Mouse (Mus musculus) ES-E14 (cell line): Measurements from ENCODE around the gene Slc16a10. TPM values are rescaled to one million over a fixed set of nuclear protein-coding genes. Genes with fewer than 3 reads are reported as not detected.

Experiments used
- DNase-seq: peaks from one replicate; pipeline ENCODE4 v3.0.0-alpha.2; 2013; ENCODE audit warnings: low read depth, low spot score
- H3K27ac ChIP-seq: 2 replicates; pipeline ENCODE4 v1.5.1; 2012; ENCODE audit warnings: low read depth, mild to moderate bottlenecking, low read length, moderate library complexity, mixed read lengths; ENCODE audit not compliant: poor library complexity, insufficient read depth, severe bottlenecking
- H3K36me3 ChIP-seq: 2 replicates; pipeline ENCODE4 v1.6.1; 2012; ENCODE audit warnings: mild to moderate bottlenecking, low read length, moderate library complexity, mixed read lengths; ENCODE audit not compliant: control insufficient read depth, poor library complexity, insufficient read depth, severe bottlenecking
- H3K4me1 ChIP-seq, 2 experiments: fragments of 150-350 bp in 1 of 2; sonication (generic) in 1 of 2; 2 replicates each; pipeline ENCODE4 v1.6.1; 2012; ENCODE audit warnings: low read length in 2 of 2, mild to moderate bottlenecking in 1 of 2, mixed read lengths in 1 of 2; ENCODE audit not compliant: control insufficient read depth in 2 of 2, insufficient read depth in 2 of 2, poor library complexity in 1 of 2
- H3K4me3 ChIP-seq, 2 experiments: fragments of 150-350 bp in 1 of 2; sonication (generic) in 1 of 2; 2 replicates each; pipeline ENCODE4 v1.5.1; 2012; ENCODE audit warnings: low read length in 2 of 2, low read depth in 1 of 2, mild to moderate bottlenecking in 1 of 2, mixed read lengths in 1 of 2; ENCODE audit not compliant: insufficient read depth in 1 of 2, poor library complexity in 1 of 2, severe bottlenecking in 1 of 2
- H3K9ac ChIP-seq: 2 replicates; pipeline ENCODE4 v1.6.1; 2012; ENCODE audit warnings: low read depth, mild to moderate bottlenecking, low read length, mixed read lengths; ENCODE audit not compliant: poor library complexity, insufficient read depth, severe bottlenecking
- H3K9me3 ChIP-seq: fragments of 150-350 bp; sonication (generic); 2 replicates; pipeline ENCODE4 v1.6.1; 2012; ENCODE audit warnings: low read depth, mild to moderate bottlenecking, low read length; ENCODE audit not compliant: control insufficient read depth, insufficient read depth
- CHD2 ChIP-seq: IDR thresholded peaks from 2 replicates; pipeline ENCODE4 v1.6.1; 2014; ENCODE audit warnings: mild to moderate bottlenecking, low read depth, low read length, inconsistent platforms
- HCFC1 ChIP-seq: IDR thresholded peaks from 2 replicates; pipeline ENCODE4 v1.6.1; 2012; ENCODE audit warnings: low read length, inconsistent platforms, borderline replicate concordance; ENCODE audit not compliant: insufficient read depth
- MAFK ChIP-seq: IDR thresholded peaks from 2 replicates; pipeline ENCODE4 v1.6.1; 2014; ENCODE audit warnings: mild to moderate bottlenecking, low read depth, low read length, inconsistent platforms; ENCODE audit not compliant: insufficient read depth
- ZC3H11A ChIP-seq: IDR thresholded peaks from 2 replicates; pipeline ENCODE4 v1.6.1; 2012; ENCODE audit warnings: low read depth, mild to moderate bottlenecking, inconsistent platforms, low read length, borderline replicate concordance
- ZNF384 ChIP-seq: IDR thresholded peaks from 2 replicates; pipeline ENCODE4 v1.6.1; 2012; ENCODE audit warnings: low read depth, low read length, inconsistent platforms
- in situ Hi-C, 2 experiments: fragments of 600-800 bp; cut with MboI; formaldehyde crosslinking; loops; one replicate each; pipeline ENCODE4 v1.15.1; 2025; ENCODE audit warnings: low sequenced_read_pairs in 2 of 2, inconsistent platforms in 1 of 2; ENCODE audit not compliant: unreplicated experiment in 2 of 2
- total RNA-seq: library from RNA; depleted of rRNA; stranded (reverse); fragments of 300-350 nt; gene quantifications from 2 replicates; pipeline ENCODE4 v1.2.3, GENCODE M21; 2012

Gene Slc16a10
- total RNA-seq, 1 experiment = 6.2 TPM

GRCm38 (mm10) chr10:40164421-40165386 lies 22.6 kb upstream of the Slc16a10 start:
- H3K4me3 ChIP-seq = no peak overlapping the region
- TF ChIP-seq ZNF384 (no peak), ZC3H11A (no peak), HCFC1 (no peak), CHD2 (no peak), MAFK (no peak)
- H3K4me1 ChIP-seq = peaks cover 2% of the 10 kb centered on the region in 2 experiments; a peak in 1 of 4 replicates
- no peak overlapping the region for H3K9ac ChIP-seq
- no peak for DNase-seq
- no peaks in the 10 kb centered on the region for H3K36me3 ChIP-seq
- no peaks in the 10 kb centered on the region for H3K9me3 ChIP-seq
- in situ Hi-C loops = no loop called here
- H3K27ac ChIP-seq = no peak overlapping the region

- Histone ChIP-seq H3K36me3 (no peaks in the 10 kb centered on the region), H3K27ac (no peak overlapping the region), H3K4me1 (peaks cover 2% of the 10 kb centered on the region in 2 experiments; a peak in 1 of 4 replicates), H3K4me3 (no peak overlapping the region), H3K9me3 (no peaks in the 10 kb centered on the region), H3K9ac (no peak overlapping the region)
- no peak for DNase-seq
- in situ Hi-C loops = no loop called here
- TF ChIP-seq ZC3H11A (no peak), CHD2 (no peak), MAFK (no peak), HCFC1 (no peak), ZNF384 (no peak)
These were observed 21.9 kb upstream of the Slc16a10 start for GRCm38 (mm10) chr10:40163914-40164313.

GRCm38 (mm10) chr10:40163338-40163737 lies 21.3 kb upstream of the Slc16a10 start:
- no peak overlapping the region for H3K27ac ChIP-seq
- TF ChIP-seq ZC3H11A = no peak
- TF ChIP-seq MAFK = no peak
- no peak for TF ChIP-seq HCFC1
- TF ChIP-seq ZNF384 = no peak
- H3K36me3 ChIP-seq = no peaks in the 10 kb centered on the region
- DNase-seq = no peak
- H3K4me1 ChIP-seq = peaks cover 2% of the 10 kb centered on the region in 2 experiments; a peak in 1 of 4 replicates
- H3K9ac ChIP-seq = no peak overlapping the region
- H3K9me3 ChIP-seq = no peaks in the 10 kb centered on the region
- in situ Hi-C loops = no loop called here
- no peak overlapping the region for H3K4me3 ChIP-seq

- in situ Hi-C loops = no loop called here
- Histone ChIP-seq H3K36me3 (no peaks in the 10 kb centered on the region), H3K4me1 (peaks cover 2% of the 10 kb centered on the region in 2 experiments; a peak in 1 of 4 replicates), H3K9ac (no peak overlapping the region), H3K9me3 (no peaks in the 10 kb centered on the region), H3K27ac (no peak overlapping the region), H3K4me3 (no peak overlapping the region)
- no peak for TF ChIP-seq ZC3H11A
- no peak for TF ChIP-seq ZNF384
- no peak for TF ChIP-seq CHD2
- no peak for TF ChIP-seq MAFK
- TF ChIP-seq HCFC1 = no peak
- DNase-seq = no peak
These were observed 19.7 kb upstream of the Slc16a10 start for GRCm38 (mm10) chr10:40161701-40162255.
